Mouse (Mus musculus) cortical plate, adult 2 months (tissue): ENCODE results near the gene Susd4.

Experiments
- CTCF ChIP-seq: fragments of 200-500 bp; IDR thresholded peaks from 2 replicates; pipeline ENCODE4 v1.5.1; 2011; ENCODE audit warnings: mild to moderate bottlenecking, control low read depth, low read length; ENCODE audit not compliant: insufficient read depth; ENCODE audit errors: extremely low read depth
- POLR2A ChIP-seq: fragments of 200-500 bp; IDR thresholded peaks from 2 replicates; pipeline ENCODE4 v1.6.1; 2011; ENCODE audit warnings: mild to moderate bottlenecking, low read length, control low read depth; ENCODE audit not compliant: insufficient read depth; ENCODE audit errors: extremely low read depth

GRCm38 (mm10) chr1:182868432-182869113 lies 104.9 kb downstream of the Susd4 start:
- TF ChIP-seq POLR2A: no peak
- TF ChIP-seq CTCF: peak; percentile 57
